Mouse (Mus musculus) ES-Bruce4 (cell line): Measurements from ENCODE around the gene Cyp17a1. TPM values are rescaled to one million over a fixed set of nuclear protein-coding genes. Genes with fewer than 3 reads are reported as not detected.

ENCODE experiments used
- H3K27ac ChIP-seq: 2 replicates; pipeline ENCODE4 v1.5.1; 2012; ENCODE audit warnings: low read length, inconsistent platforms; ENCODE audit not compliant: insufficient read depth
- H3K27me3 ChIP-seq: 2 replicates; pipeline ENCODE4 v1.6.1; 2012; ENCODE audit warnings: mild to moderate bottlenecking, low read length, inconsistent platforms; ENCODE audit not compliant: control insufficient read depth, poor library complexity, insufficient read depth, severe bottlenecking
- H3K36me3 ChIP-seq: 2 replicates; pipeline ENCODE4 v1.6.1; 2012; ENCODE audit warnings: inconsistent platforms, mild to moderate bottlenecking, low read length, moderate library complexity; ENCODE audit not compliant: control insufficient read depth, poor library complexity, insufficient read depth, severe bottlenecking
- H3K4me1 ChIP-seq: one replicate; pipeline ENCODE4 v1.8.1; 2011; ENCODE audit warnings: low read length; ENCODE audit not compliant: control insufficient read depth, insufficient read depth
- H3K4me3 ChIP-seq: 2 replicates; pipeline ENCODE4 v1.5.1; 2011; ENCODE audit warnings: low read depth, mild to moderate bottlenecking, low read length
- H3K9ac ChIP-seq: 2 replicates; pipeline ENCODE4 v1.6.1; 2012; ENCODE audit warnings: low read depth, mild to moderate bottlenecking, inconsistent platforms; ENCODE audit not compliant: poor library complexity, severe bottlenecking
- H3K9me3 ChIP-seq: replicated peaks from 2 replicates; pipeline ENCODE4 v1.6.1; 2012; ENCODE audit warnings: mild to moderate bottlenecking, low read length, inconsistent platforms; ENCODE audit not compliant: control insufficient read depth, poor library complexity, insufficient read depth, severe bottlenecking
- CTCF ChIP-seq: IDR thresholded peaks from one replicate; pipeline ENCODE4 v1.8.1; 2011; ENCODE audit warnings: low read depth, low read length
- EP300 ChIP-seq: IDR thresholded peaks from 2 replicates; pipeline ENCODE4 v1.6.1; 2011; ENCODE audit warnings: low read depth, low read length; ENCODE audit not compliant: insufficient read depth
- POLR2A ChIP-seq: IDR thresholded peaks from one replicate; pipeline ENCODE4 v1.8.1; 2011; ENCODE audit warnings: low read length; ENCODE audit not compliant: insufficient read depth
- polyA plus RNA-seq: library from polyadenylated mRNA; stranded (reverse); fragments of >200 nt; gene quantifications from 2 replicates; pipeline ENCODE4 v1.2.4, GENCODE M21; 2011; ENCODE audit warnings: low read depth; ENCODE audit not compliant: missing spikeins, insufficient read depth, insufficient read length

Gene Cyp17a1
- polyA plus RNA-seq, 1 experiment = not detected

GRCm38 (mm10) chr19:46662784-46663183 is 10.2 kb downstream of the Cyp17a1 start:
- Histone ChIP-seq H3K27ac (no peak overlapping the region), H3K36me3 (no peaks in the 10 kb centered on the region), H3K4me3 (no peak overlapping the region), H3K9ac (no peak overlapping the region), H3K27me3 (no peaks in the 10 kb centered on the region), H3K4me1 (no peaks in the 10 kb centered on the region), H3K9me3 (no peaks in the 10 kb centered on the region)
- TF ChIP-seq EP300 = no peak
- TF ChIP-seq CTCF = no peak
- TF ChIP-seq POLR2A = no peak

DNA sequence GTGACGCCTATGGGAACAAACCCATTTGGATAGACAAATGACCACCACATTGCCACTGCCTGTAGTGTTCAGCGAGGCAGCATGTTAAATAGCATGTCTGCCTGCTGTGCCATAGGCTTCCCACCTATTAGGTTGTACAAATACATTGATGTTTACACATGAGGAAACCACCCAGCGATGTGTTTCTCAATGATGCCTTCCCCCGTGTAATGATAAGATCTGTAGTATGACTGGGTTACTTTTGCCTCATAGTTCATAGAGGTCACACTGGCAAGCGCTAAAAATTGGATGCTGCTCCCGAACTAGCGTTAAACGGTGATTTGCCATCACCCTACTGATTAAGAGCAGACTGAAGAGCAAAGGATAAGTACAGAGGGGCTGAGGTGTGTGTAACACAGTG is 10.8 kb downstream of the Cyp17a1 start:
- Histone ChIP-seq H3K27me3 (no peaks in the 10 kb centered on the region), H3K9ac (no peak overlapping the region), H3K36me3 (no peaks in the 10 kb centered on the region), H3K9me3 (no peaks in the 10 kb centered on the region), H3K4me3 (no peak overlapping the region), H3K4me1 (no peaks in the 10 kb centered on the region), H3K27ac (no peak overlapping the region)
- no peak for TF ChIP-seq CTCF
- TF ChIP-seq EP300 = no peak
- no peak for TF ChIP-seq POLR2A

DNA sequence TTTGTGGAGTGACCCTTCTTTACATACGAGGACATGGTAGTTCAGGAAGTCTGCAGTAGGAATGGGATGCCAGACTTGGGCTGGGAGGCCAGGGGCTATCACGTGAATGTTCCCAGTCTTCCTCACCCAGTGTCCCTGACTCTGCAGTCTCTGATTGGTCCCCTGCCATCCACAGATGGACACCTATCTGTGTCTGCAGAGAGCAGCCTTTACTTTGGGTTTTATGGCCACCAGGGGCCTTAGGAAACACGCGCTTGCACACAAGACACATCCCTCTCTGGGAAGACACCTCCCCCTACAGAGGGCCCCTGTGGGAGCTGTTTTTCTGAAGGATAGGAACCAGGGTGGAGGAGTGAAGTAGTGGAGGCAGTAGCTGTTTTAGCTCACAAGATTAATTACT is 11.5 kb downstream of the Cyp17a1 start:
- no peak overlapping the region for H3K4me3 ChIP-seq

DNA sequence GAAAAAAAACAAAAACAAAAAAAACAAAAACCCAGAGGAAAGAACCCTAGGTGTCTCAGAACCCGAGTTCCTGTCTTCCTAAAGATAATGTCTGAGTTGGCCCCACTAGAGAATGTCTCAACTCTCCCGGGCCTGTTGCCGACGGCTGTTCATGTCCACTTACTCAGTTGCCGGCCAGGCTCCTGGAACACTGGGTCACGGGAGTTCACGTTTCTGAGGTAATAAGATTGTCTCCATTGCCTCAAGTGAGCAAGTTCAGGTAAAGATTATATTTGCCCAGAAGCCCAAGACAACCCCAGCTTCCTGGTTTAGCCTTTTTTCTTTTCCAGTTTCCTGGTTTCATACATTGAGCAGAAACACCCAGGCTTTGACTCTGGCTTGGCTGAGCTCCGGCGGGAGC is 14.1 kb downstream of the Cyp17a1 start:
- H3K4me1 ChIP-seq = no peaks in the 10 kb centered on the region
- TF ChIP-seq EP300 (no peak), CTCF (no peak), POLR2A (no peak)
- H3K36me3 ChIP-seq = 0 out of 2 replicates have a peak, but pooled peaks cover 3% of the 10 kb centered on the region
- no peak overlapping the region for H3K4me3 ChIP-seq
- no peak overlapping the region for H3K9ac ChIP-seq
- H3K27ac ChIP-seq = no peak overlapping the region
- no peaks in the 10 kb centered on the region for H3K27me3 ChIP-seq
- H3K9me3 ChIP-seq = no peaks in the 10 kb centered on the region

More for the DNA sequence above, 11.5 kb downstream of the Cyp17a1 start:
- no peaks in the 10 kb centered on the region for H3K27me3 ChIP-seq
- H3K36me3 ChIP-seq = no peaks in the 10 kb centered on the region
- no peaks in the 10 kb centered on the region for H3K9me3 ChIP-seq
- no peak for TF ChIP-seq EP300
- TF ChIP-seq POLR2A = no peak
- no peak for TF ChIP-seq CTCF
- no peak overlapping the region for H3K9ac ChIP-seq
- no peak overlapping the region for H3K27ac ChIP-seq
- no peaks in the 10 kb centered on the region for H3K4me1 ChIP-seq

- Histone ChIP-seq H3K4me1 (no peaks in the 10 kb centered on the region), H3K9me3 (no peaks in the 10 kb centered on the region), H3K9ac (no peak overlapping the region), H3K27me3 (no peaks in the 10 kb centered on the region), H3K4me3 (no peak overlapping the region), H3K27ac (no peak overlapping the region), H3K36me3 (0 out of 2 replicates have a peak, but pooled peaks cover 3% of the 10 kb centered on the region)
- TF ChIP-seq POLR2A (no peak), EP300 (no peak), CTCF (no peak)
Measured at GRCm38 (mm10) chr19:46658348-46658747, 14.6 kb downstream of the Cyp17a1 start.

GRCm38 (mm10) chr19:46657339-46658020 is 15.5 kb downstream of the Cyp17a1 start:
- Histone ChIP-seq H3K4me1 (no peaks in the 10 kb centered on the region), H3K4me3 (no peak overlapping the region), H3K27ac (no peak overlapping the region), H3K9me3 (no peaks in the 10 kb centered on the region), H3K27me3 (no peaks in the 10 kb centered on the region), H3K36me3 (0 out of 2 replicates have a peak, but pooled peaks cover 3% of the 10 kb centered on the region), H3K9ac (no peak overlapping the region)
- TF ChIP-seq CTCF = peak; percentile 17
- no peak for TF ChIP-seq POLR2A
- TF ChIP-seq EP300 = no peak
